Mouse (Mus musculus): Measurements from ENCODE around the gene Nek3.

DNA sequence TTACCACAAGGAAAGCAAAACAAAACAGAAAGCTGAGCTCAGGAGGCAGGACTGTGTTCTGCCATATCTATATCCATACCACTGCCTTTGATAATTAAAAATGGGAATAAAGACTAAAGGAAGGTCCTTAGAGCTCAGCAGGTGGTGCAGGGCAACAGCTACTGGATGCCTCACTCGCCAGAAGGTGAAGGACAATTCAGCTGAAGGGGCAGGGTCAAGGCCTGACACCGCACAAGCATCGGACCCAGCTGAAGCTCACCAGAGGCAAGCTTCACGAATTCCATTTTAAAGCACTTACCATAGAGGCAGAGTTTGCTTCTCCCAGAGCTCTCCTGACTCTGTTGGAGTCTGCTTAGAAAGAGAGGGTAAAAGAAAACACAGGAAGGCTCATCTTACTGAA is 23.6 kb downstream of the Nek3 start:
- TF ChIP-seq CTCF (IDR thresholded peaks at IDR 0.05) (no peak), POLR2A (IDR thresholded peaks at IDR 0.05; ENCODE audit: insufficient read depth, low read depth, low read length) (no peak)

Data from heart, adult 2 months (tissue).